Mouse (Mus musculus): ENCODE measurements around the gene Kirrel. TPM values are rescaled to one million over a fixed set of nuclear protein-coding genes. Genes with fewer than 3 reads are reported as not detected.

The Kirrel gene
- polyA plus RNA-seq, 1 experiment from 2014 or later: 19.6 TPM

DNA sequence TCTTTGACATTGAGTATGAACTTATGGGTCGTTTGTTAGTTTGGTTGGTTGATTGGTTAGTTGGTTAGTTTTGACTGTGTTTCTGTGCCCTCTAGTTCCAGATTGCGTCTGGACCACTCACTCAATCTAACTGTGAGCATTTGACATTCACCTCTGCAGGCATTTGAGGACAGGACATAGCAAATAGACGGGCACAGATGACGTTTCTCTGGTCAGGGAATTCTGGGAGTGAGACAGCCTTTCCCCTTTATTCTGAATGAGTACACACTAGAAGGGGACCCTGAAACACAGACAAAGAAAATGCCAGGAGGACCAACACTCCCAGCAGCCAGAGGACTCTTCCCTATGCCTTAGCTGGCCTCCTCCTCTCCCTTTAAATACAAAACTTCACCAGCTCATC, 2.1 kb upstream of the Kirrel start:
- Histone ChIP-seq H3K4me3 (replicated peaks) (no peak overlapping the region), H3K9me3 (replicated peaks) (no peaks in the 10 kb centered on the region), H3K9ac (no peak overlapping the region), H3K4me1 (peaks cover 17% of the 10 kb centered on the region), H3K27me3 (no peaks in the 10 kb centered on the region), H3K4me2 (replicated peaks) (no peak overlapping the region), H3K36me3 (no peaks in the 10 kb centered on the region), H3K27ac (replicated peaks) (no peak overlapping the region)
- WGBS: 68% methylated on average over 4 of the region's 4 CpGs
- no peak for ATAC-seq (ENCODE audit: insufficient number of reproducible peaks, low FRiP score, low TSS enrichment, low read depth)

DNA sequence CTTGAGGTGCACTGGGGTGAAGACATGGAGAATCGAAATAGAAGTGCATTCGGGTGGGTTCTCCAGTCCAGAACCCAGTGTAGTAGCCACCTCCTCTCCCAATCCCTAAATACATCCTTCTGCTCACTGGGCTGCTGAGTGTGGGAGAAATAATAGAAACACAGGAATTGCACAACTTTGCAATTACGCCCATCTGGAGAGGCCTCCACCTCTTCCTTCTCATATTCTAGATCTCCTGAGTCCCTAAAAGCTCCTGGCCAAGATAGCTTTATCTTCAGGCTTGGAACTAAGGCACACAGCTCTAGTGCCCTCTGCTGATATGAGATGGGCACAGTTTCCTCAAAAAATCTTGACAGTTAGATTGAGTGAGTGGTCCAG, 880 bp upstream of the Kirrel start:
- Histone ChIP-seq H3K9me3 (replicated peaks) (no peaks in the 10 kb centered on the region), H3K9ac (no peak overlapping the region), H3K4me3 (replicated peaks) (0 out of 2 replicates have a peak overlapping the region, but pooled peaks have one; percentile 70), H3K27me3 (no peaks in the 10 kb centered on the region), H3K4me1 (peaks cover 30% of the 10 kb centered on the region), H3K4me2 (replicated peaks) (peak overlapping the region; percentile 70), H3K27ac (replicated peaks) (peak overlapping the region; percentile 96), H3K36me3 (no peaks in the 10 kb centered on the region)
- ATAC-seq (ENCODE audit: insufficient number of reproducible peaks, low FRiP score, low TSS enrichment, low read depth): no peak
- 30% methylated on average over 3 of the region's 3 CpGs for WGBS

GRCm38 (mm10) chr3:87174769-87175437, 356 bp upstream of the Kirrel start:
- no peak for ATAC-seq (ENCODE audit: insufficient number of reproducible peaks, low FRiP score, low TSS enrichment, low read depth)

DNA sequence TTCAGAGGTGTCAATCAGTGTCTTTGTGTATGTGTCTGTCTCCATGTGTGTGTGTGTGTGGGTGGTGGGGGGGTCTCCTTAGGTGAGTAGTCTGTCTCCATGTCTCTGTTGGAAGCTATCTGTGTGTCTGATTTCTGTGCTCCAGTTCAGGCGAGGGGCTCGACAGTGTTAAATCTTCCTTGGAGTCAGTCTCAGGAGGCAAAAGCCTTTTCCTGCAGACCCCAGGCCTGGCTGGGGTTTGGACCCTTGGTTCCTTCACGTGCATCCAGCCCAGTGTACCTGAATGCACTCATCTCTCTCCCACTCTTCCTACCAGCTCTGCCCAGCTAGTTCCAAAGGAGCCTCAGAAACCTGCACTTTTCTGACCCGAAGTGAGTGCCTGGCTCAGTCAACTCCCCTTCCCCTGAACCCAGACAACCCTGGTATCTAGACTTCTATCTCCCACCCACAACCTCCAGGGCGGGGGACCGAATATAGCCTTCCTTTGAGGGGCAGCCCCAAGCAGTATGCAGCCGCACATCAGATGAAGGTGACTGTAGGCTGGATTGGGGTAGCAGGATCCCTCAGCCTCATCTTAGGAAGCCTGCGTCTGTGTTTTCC, 961 bp downstream of the Kirrel start:
- Histone ChIP-seq H3K27me3 (no peaks in the 10 kb centered on the region), H3K4me3 (replicated peaks) (peak overlapping the region; percentile 70), H3K4me2 (replicated peaks) (peak overlapping the region; percentile 70), H3K36me3 (no peaks in the 10 kb centered on the region), H3K9me3 (replicated peaks) (no peaks in the 10 kb centered on the region), H3K4me1 (peaks cover 47% of the 10 kb centered on the region), H3K9ac (peak overlapping the region; percentile 78), H3K27ac (replicated peaks) (peak overlapping the region; percentile 96)
- WGBS: under 1% methylated on average over 8 of the region's 8 CpGs
- no peak for ATAC-seq (ENCODE audit: insufficient number of reproducible peaks, low FRiP score, low TSS enrichment, low read depth)

More at GRCm38 (mm10) chr3:87174769-87175437, 356 bp upstream of the Kirrel start:
- Histone ChIP-seq H3K4me3 (replicated peaks) (peak overlapping the region; percentile 70), H3K27ac (replicated peaks) (peak overlapping the region; percentile 96), H3K4me2 (replicated peaks) (peak overlapping the region; percentile 70), H3K9me3 (replicated peaks) (no peaks in the 10 kb centered on the region), H3K9ac (peak overlapping the region; percentile 78), H3K27me3 (no peaks in the 10 kb centered on the region), H3K36me3 (no peaks in the 10 kb centered on the region), H3K4me1 (peaks cover 34% of the 10 kb centered on the region)
- 2% methylated on average over 25 of the region's 25 CpGs for WGBS

- 2% methylated on average over 2 of the region's 2 CpGs for WGBS
- ATAC-seq (ENCODE audit: insufficient number of reproducible peaks, low FRiP score, low TSS enrichment, low read depth): peak; percentile 17; the same call in 1 of the 2 replicates
These were observed 1.5 kb downstream of the Kirrel start for GRCm38 (mm10) chr3:87173103-87173444.

GRCm38 (mm10) chr3:87172351-87173102, 2.0 kb downstream of the Kirrel start:
- Histone ChIP-seq H3K9ac (peak overlapping the region; percentile 78; the same call in 1 of the 2 replicates), H3K27me3 (no peaks in the 10 kb centered on the region), H3K9me3 (replicated peaks) (no peaks in the 10 kb centered on the region), H3K4me2 (replicated peaks) (peak overlapping the region; percentile 70), H3K36me3 (no peaks in the 10 kb centered on the region), H3K27ac (replicated peaks) (peak overlapping the region; percentile 96), H3K4me1 (peaks cover 58% of the 10 kb centered on the region), H3K4me3 (replicated peaks) (peak overlapping the region; percentile 70)
- 2% methylated on average over 15 of the region's 15 CpGs for WGBS
- no peak; the same call in 1 of the 2 replicates for ATAC-seq (ENCODE audit: insufficient number of reproducible peaks, low FRiP score, low TSS enrichment, low read depth)

More at GRCm38 (mm10) chr3:87173103-87173444, 1.5 kb downstream of the Kirrel start:
- H3K9ac ChIP-seq: peak overlapping the region; percentile 78
- no peaks in the 10 kb centered on the region for H3K27me3 ChIP-seq
- H3K4me1 ChIP-seq: peaks cover 52% of the 10 kb centered on the region
- peak overlapping the region; percentile 70 for H3K4me3 ChIP-seq (replicated peaks)
- H3K36me3 ChIP-seq: no peaks in the 10 kb centered on the region
- H3K27ac ChIP-seq (replicated peaks): peak overlapping the region; percentile 96
- H3K9me3 ChIP-seq (replicated peaks): no peaks in the 10 kb centered on the region
- peak overlapping the region; percentile 70 for H3K4me2 ChIP-seq (replicated peaks)

- Histone ChIP-seq H3K9ac (peak overlapping the region; percentile 78; the same call in 1 of the 2 replicates), H3K27me3 (no peaks in the 10 kb centered on the region), H3K9me3 (replicated peaks) (no peaks in the 10 kb centered on the region), H3K36me3 (no peaks in the 10 kb centered on the region), H3K27ac (replicated peaks) (peak overlapping the region; percentile 96), H3K4me1 (peaks cover 60% of the 10 kb centered on the region), H3K4me3 (replicated peaks) (peak overlapping the region; percentile 70), H3K4me2 (replicated peaks) (peak overlapping the region; percentile 70)
- WGBS: 22% methylated on average over 12 of the region's 13 CpGs
- no peak for ATAC-seq (ENCODE audit: insufficient number of reproducible peaks, low FRiP score, low TSS enrichment, low read depth)
These were observed 3.1 kb downstream of the Kirrel start for GRCm38 (mm10) chr3:87171201-87172100.

- 42% methylated on average over 5 of the region's 5 CpGs for WGBS
- Histone ChIP-seq H3K27ac (replicated peaks) (no peak overlapping the region), H3K9ac (no peak overlapping the region), H3K4me1 (peaks cover 69% of the 10 kb centered on the region), H3K4me2 (replicated peaks) (0 out of 2 replicates have a peak overlapping the region, but pooled peaks have one; percentile 1), H3K4me3 (replicated peaks) (no peak overlapping the region), H3K36me3 (no peaks in the 10 kb centered on the region), H3K9me3 (replicated peaks) (no peaks in the 10 kb centered on the region), H3K27me3 (no peaks in the 10 kb centered on the region)
- ATAC-seq (ENCODE audit: insufficient number of reproducible peaks, low FRiP score, low TSS enrichment, low read depth): no peak
These were observed 5.0 kb downstream of the Kirrel start for GRCm38 (mm10) chr3:87169402-87170015.

DNA sequence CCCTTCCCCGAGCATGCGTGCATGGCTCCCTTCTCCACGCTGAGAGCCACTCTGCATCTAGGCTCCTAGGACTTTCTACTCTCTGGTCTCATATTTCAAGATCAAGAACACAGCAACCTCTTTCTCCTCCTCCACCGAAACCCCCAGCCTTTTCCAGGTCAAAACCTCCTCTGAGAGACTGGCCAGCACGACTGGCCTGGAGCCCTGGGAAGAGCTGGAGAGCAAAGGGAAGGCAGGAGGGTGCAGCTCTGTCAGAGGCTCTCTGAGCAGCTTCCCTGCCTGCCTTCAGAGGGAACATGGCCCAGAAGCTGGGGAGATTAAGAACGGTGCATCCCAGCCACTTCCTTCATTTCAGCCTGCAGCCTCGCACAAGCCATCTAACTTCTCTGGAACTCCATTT, 5.8 kb downstream of the Kirrel start:
- no peak overlapping the region for H3K4me3 ChIP-seq (replicated peaks)
- no peak for ATAC-seq (ENCODE audit: insufficient number of reproducible peaks, low FRiP score, low TSS enrichment, low read depth)
- no peak overlapping the region for H3K4me2 ChIP-seq (replicated peaks)
- no peak overlapping the region for H3K9ac ChIP-seq
- H3K27me3 ChIP-seq: no peaks in the 10 kb centered on the region
- 32% methylated on average over 7 of the region's 7 CpGs for WGBS
- H3K27ac ChIP-seq (replicated peaks): 0 out of 2 replicates have a peak overlapping the region, but pooled peaks have one; percentile 44
- no peaks in the 10 kb centered on the region for H3K9me3 ChIP-seq (replicated peaks)
- 0 out of 2 replicates have a peak, but pooled peaks cover 7% of the 10 kb centered on the region for H3K36me3 ChIP-seq
- H3K4me1 ChIP-seq: peaks cover 76% of the 10 kb centered on the region

DNA sequence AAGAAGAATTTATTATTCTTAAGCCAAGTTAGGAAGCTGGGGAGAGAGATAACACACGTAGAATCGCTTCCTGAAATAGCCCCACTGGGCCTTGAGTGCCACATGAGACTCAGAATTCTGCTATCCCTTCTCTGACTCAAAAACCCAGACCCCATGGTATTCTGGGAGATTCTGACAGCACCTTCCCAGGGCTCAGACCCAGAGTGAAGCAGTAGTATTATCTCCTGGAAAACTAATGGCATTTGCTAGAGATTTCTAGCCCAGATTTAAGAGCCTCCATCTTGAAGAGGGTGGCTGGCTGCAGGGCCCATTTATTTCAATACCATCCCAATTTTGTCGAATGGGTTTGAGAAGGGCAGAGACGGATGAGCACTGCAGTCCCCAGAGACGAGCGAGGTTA, 6.9 kb downstream of the Kirrel start:
- 79% methylated on average over 6 of the region's 6 CpGs for WGBS
- Histone ChIP-seq H3K4me3 (replicated peaks) (no peak overlapping the region), H3K4me1 (peaks cover 88% of the 10 kb centered on the region), H3K9me3 (replicated peaks) (no peaks in the 10 kb centered on the region), H3K27ac (replicated peaks) (no peak overlapping the region), H3K36me3 (0 out of 2 replicates have a peak, but pooled peaks cover 7% of the 10 kb centered on the region), H3K27me3 (no peaks in the 10 kb centered on the region), H3K9ac (no peak overlapping the region), H3K4me2 (replicated peaks) (no peak overlapping the region)
- ATAC-seq (ENCODE audit: insufficient number of reproducible peaks, low FRiP score, low TSS enrichment, low read depth): no peak

Data from embryonic facial prominence, embryonic 15.5 days (tissue).